ENCODE assay signal across 8 mouse cellular contexts in the genomic region with DNA sequence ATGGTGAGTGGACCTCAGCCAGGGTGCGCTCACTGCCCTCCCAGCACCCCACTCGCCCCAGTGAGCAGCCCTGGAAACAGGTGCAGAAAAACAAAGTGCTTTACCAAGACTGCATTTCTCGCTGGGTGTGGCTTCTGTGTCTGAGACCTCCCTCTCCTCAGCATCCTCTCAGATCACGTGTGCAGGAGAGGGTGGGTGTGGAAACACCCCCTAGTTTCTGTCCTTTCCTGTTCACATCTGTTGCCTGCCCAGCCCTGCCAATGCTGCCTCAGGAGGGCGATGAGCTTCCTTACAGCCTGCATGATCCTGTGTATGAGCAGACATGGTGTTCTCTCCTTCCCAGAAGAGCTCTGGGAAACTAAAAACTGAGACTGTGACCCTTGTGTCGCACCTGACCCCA. TPM values are rescaled to one million over a fixed set of nuclear protein-coding genes. Genes with fewer than 3 reads are reported as not detected.
DNase-seq lines count a peak whose midpoint lies in the region; ATAC-seq and TF ChIP-seq lines count a peak whose summit lies in the region.

No protein-coding gene starts in this region.

- no peak for TF ChIP-seq POLR2A in small intestine, adult 2 months (IDR thresholded peaks at IDR 0.05; ENCODE audit: low read depth, low read length)

- H3K9ac ChIP-seq in hindbrain, embryonic 16.5 days (ENCODE audit: low read depth, low read length) = no peak overlapping the region
- no peak overlapping the region for H3K9ac ChIP-seq in hindbrain, embryonic 11.5 days (ENCODE audit: low read depth, low read length)

- no peak for DNase-seq in hindbrain, embryonic 11.5 days (ENCODE audit: low spot score)
- DNase-seq in CD4-positive, CD25-positive, alpha-beta regulatory T cell, adult 2 months (ENCODE audit: low read depth, low spot score) = peak; percentile 48
- peak; percentile 70 for DNase-seq in brain, adult 2 months (ENCODE audit: low read depth, low spot score)
- DNase-seq in c-Kit-positive CD71-positive TER-119-positive erythroid progenitor cells, embryonic 14.5 days (ENCODE audit: low spot score) = no peak
- DNase-seq in cerebellum, postnatal 14 days = no peak
- DNase-seq in frontal cortex, postnatal 25 days (ENCODE audit: low spot score in 2 of 2) = no peak

- ATAC-seq in hindbrain, embryonic 16.5 days = no peak
- no peak for ATAC-seq in hindbrain, embryonic 11.5 days (ENCODE audit: low FRiP score)

- no peaks in the 10 kb centered on the region for H3K9me3 ChIP-seq in hindbrain, embryonic 16.5 days (ENCODE audit: control insufficient read depth, low read length)
- H3K9me3 ChIP-seq in hindbrain, embryonic 11.5 days (ENCODE audit: control insufficient read depth, low read length) = no peaks in the 10 kb centered on the region

- WGBS in hindbrain, embryonic 16.5 days = 81% methylated on average over 6 of the region's 6 CpGs
- 85% methylated on average over 6 of the region's 6 CpGs for WGBS in hindbrain, embryonic 11.5 days
- WGBS in small intestine, adult 2 months = 45% methylated on average over 6 of the region's 6 CpGs

- H3K4me2 ChIP-seq in hindbrain, embryonic 16.5 days (ENCODE audit: low read length) = no peak overlapping the region
- H3K4me2 ChIP-seq in hindbrain, embryonic 11.5 days (replicated peaks; ENCODE audit: low read depth, low read length) = no peak overlapping the region

- H3K27me3 ChIP-seq in hindbrain, embryonic 16.5 days (replicated peaks; ENCODE audit: control insufficient read depth, insufficient read depth, low read length) = no peaks in the 10 kb centered on the region
- H3K27me3 ChIP-seq in hindbrain, embryonic 11.5 days (ENCODE audit: control insufficient read depth, insufficient read depth, low read length) = no peaks in the 10 kb centered on the region
- H3K27me3 ChIP-seq in small intestine, adult 2 months (ENCODE audit: control insufficient read depth, insufficient read depth, low read length) = no peaks in the 10 kb centered on the region

- peaks cover 16% of the 10 kb centered on the region for H3K36me3 ChIP-seq in hindbrain, embryonic 16.5 days (ENCODE audit: control insufficient read depth, insufficient read depth, low read length)
- peaks cover 11% of the 10 kb centered on the region for H3K36me3 ChIP-seq in hindbrain, embryonic 11.5 days (ENCODE audit: control insufficient read depth, insufficient read depth, low read length)
- peaks cover 56% of the 10 kb centered on the region for H3K36me3 ChIP-seq in small intestine, adult 2 months (ENCODE audit: control insufficient read depth, insufficient read depth, low read length)

- TF ChIP-seq CTCF in small intestine, adult 2 months (IDR thresholded peaks at IDR 0.05; ENCODE audit: extremely low read depth, insufficient read length, insufficient replicate concordance, low read depth, low read length) = no peak

- H3K27ac ChIP-seq in hindbrain, embryonic 16.5 days (ENCODE audit: low read depth, low read length) = peak overlapping the region; percentile 14; the same call in 1 of the 2 replicates
- H3K27ac ChIP-seq in hindbrain, embryonic 11.5 days (ENCODE audit: low read depth, low read length) = no peak overlapping the region
- H3K27ac ChIP-seq in small intestine, adult 2 months (ENCODE audit: insufficient read depth, low read depth, low read length) = peak overlapping the region; percentile 19; the same call in 1 of the 2 replicates

- H3K4me1 ChIP-seq in hindbrain, embryonic 16.5 days (ENCODE audit: control insufficient read depth, insufficient read depth, low read depth, low read length) = no peaks in the 10 kb centered on the region
- 0 out of 2 replicates have a peak, but pooled peaks cover 3% of the 10 kb centered on the region for H3K4me1 ChIP-seq in hindbrain, embryonic 11.5 days (replicated peaks; ENCODE audit: control insufficient read depth, insufficient read depth, low read length)
- H3K4me1 ChIP-seq in small intestine, adult 2 months (ENCODE audit: control insufficient read depth, insufficient read depth, insufficient read length, low read length) = peaks cover 50% of the 10 kb centered on the region

- no peak overlapping the region for H3K4me3 ChIP-seq in hindbrain, embryonic 16.5 days (ENCODE audit: low read length)
- H3K4me3 ChIP-seq in hindbrain, embryonic 11.5 days (ENCODE audit: low read depth, low read length) = no peak overlapping the region
- H3K4me3 ChIP-seq in small intestine, adult 2 months (ENCODE audit: low read depth, low read length) = no peak overlapping the region

RNA-seq across cellular contexts. Expression of a gene that starts 15.7 kb away (rescaled TPM):
- 1.8 and 2.5 TPM in 2 replicates for polyA plus RNA-seq in hindbrain, embryonic 16.5 days (2015; fragmentation: Nextera tagmentation; extraction: Ambion mirVana)
- polyA plus RNA-seq in hindbrain, embryonic 11.5 days (2014; fragmentation: Nextera tagmentation; extraction: Ambion mirVana) = 0.59 and 2.7 TPM in 2 replicates
- 211 and 406 TPM in 2 replicates for polyA plus RNA-seq in small intestine, adult 2 months (2012; rRNA removed)

Comparison
In these comparisons a context has a peak if more than half of its experiments do, and no peak if none do; other contexts are left out.
1. DNase-seq: peak in CD4-positive, CD25-positive, alpha-beta regulatory T cell, adult 2 months (single experiment) and brain, adult 2 months (single experiment); none in hindbrain, embryonic 11.5 days (single experiment), c-Kit-positive CD71-positive TER-119-positive erythroid progenitor cells, embryonic 14.5 days (single experiment), cerebellum, postnatal 14 days (0 of 2) and frontal cortex, postnatal 25 days (0 of 2).
2. RNA of a gene that starts 15.7 kb away (polyA plus RNA-seq): 211 to 406 TPM in small intestine, adult 2 months; 0.59 to 2.7 TPM in hindbrain, embryonic 11.5 days and 1.8 to 2.5 TPM in hindbrain, embryonic 16.5 days; every median in the first group is over 10 times any median in the second.